Mouse (Mus musculus) forebrain, embryonic 10.5 days (tissue): ENCODE data around the gene Prdm12. TPM values are rescaled to one million over a fixed set of nuclear protein-coding genes. Genes with fewer than 3 reads are reported as not detected.
"Not testable (repeated sequence)": the region's sequence is repeated elsewhere in the genome, so short reads cannot be mapped to it uniquely, and the experiment has no call there.

Source experiments
- DNase-seq: peaks from one replicate; pipeline ENCODE4 v3.0.0-alpha.2; 2017; ENCODE audit warnings: low spot score; ENCODE audit errors: extremely low spot score
- H3K27ac ChIP-seq: fragments of 300-500 bp; sonication (generic); 2 replicates; pipeline ENCODE4 v1.5.1; 2016; ENCODE audit warnings: mild to moderate bottlenecking
- H3K27me3 ChIP-seq: fragments of 300-500 bp; sonication (generic); 2 replicates; pipeline ENCODE4 v1.6.1; 2016; ENCODE audit warnings: mild to moderate bottlenecking; ENCODE audit not compliant: poor library complexity, severe bottlenecking
- H3K36me3 ChIP-seq: fragments of 300-500 bp; sonication (generic); replicated peaks from 2 replicates; pipeline ENCODE4 v1.6.1; 2016; ENCODE audit warnings: mild to moderate bottlenecking, moderate library complexity
- H3K4me1 ChIP-seq: fragments of 300-500 bp; sonication (generic); 2 replicates; pipeline ENCODE4 v1.6.1; 2016
- H3K4me3 ChIP-seq: fragments of 300-500 bp; sonication (generic); 2 replicates; pipeline ENCODE4 v1.5.1; 2016; ENCODE audit warnings: mild to moderate bottlenecking, moderate library complexity
- H3K9me3 ChIP-seq: fragments of 300-500 bp; sonication (generic); 2 replicates; pipeline ENCODE4 v1.6.1; 2016; ENCODE audit warnings: mild to moderate bottlenecking, moderate library complexity
- WGBS: fragments of 180-500 bp; shearing (Covaris S2); methylation state at CpG from one replicate; pipeline ENCODE4 v1.1.7; 2016; 5-methylcytosine and 5-hydroxymethylcytosine counted together
- polyA plus RNA-seq: library from polyadenylated mRNA; unstranded; fragments of >200 nt; fragmentation: Nextera tagmentation; extraction: Ambion mirVana; gene quantifications from 2 replicates; pipeline ENCODE4 v1.2.1, GENCODE M21; 2016

The Prdm12 gene
- polyA plus RNA-seq, 1 experiment from 2014 or later, result 0.51 TPM

GRCm38 (mm10) chr2:31656374-31656773 is 16.5 kb downstream of the Prdm12 start:
- DNase-seq, result no peak
- peaks cover 94% of the 10 kb centered on the region for H3K27me3 ChIP-seq
- H3K4me1 ChIP-seq, result peaks cover 18% of the 10 kb centered on the region
- peaks cover 14% of the 10 kb centered on the region for H3K9me3 ChIP-seq
- no peak overlapping the region for H3K27ac ChIP-seq
- H3K36me3 ChIP-seq, result no peaks in the 10 kb centered on the region; the same call in 1 of the 2 replicates
- H3K4me3 ChIP-seq, result no peak overlapping the region
- 87% methylated on average over 7 of the region's 7 CpGs for WGBS

DNA sequence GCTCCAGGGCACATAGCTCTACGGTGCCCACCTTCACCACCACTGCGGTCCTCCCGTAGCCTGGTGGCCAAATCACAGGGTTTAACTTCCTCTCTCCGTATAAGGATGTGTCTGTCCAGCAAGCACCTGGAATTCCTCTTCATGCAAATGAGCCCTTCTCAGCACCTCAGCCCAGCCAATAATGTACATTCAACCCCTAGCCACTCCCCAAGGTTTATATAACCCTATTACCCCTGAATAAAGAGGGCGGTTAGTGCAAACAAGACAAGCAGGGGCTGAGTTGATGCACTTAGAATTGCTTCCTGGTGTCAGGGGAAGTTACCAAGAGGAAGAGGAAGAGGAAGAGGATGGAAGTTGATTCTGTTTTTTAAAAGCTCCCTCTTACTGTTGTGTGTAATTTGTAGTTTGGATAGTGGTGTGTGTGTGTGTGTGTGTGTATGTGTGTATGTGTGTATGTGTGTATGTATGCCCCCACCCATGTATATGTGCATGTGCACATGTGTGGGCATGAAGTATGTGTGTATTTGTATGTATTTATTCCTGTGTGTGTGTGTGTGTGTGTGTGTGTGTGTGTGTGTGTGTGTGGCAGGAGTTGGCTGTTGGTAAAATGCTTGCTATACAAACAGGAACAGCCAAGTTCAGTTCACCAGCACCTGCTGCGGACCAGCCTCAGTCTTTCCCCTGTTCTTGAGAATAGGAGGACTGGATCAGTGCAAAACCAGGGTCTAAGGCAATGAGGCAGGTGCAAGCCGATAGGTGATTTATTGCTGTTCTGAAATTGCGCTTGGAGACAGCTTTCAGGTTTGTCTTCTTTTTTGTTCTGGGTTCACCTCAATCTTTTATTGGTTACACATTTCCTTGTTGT is 23.3 kb downstream of the Prdm12 start:
- no peaks in the 10 kb centered on the region for H3K4me1 ChIP-seq
- H3K4me3 ChIP-seq, result no peak overlapping the region
- WGBS, result 65% methylated on average over 8 of the region's 8 CpGs
- no peak overlapping the region for H3K27ac ChIP-seq
- no peak for DNase-seq
- H3K9me3 ChIP-seq, result peaks cover 14% of the 10 kb centered on the region
- H3K36me3 ChIP-seq, result no peaks in the 10 kb centered on the region
- peaks cover 72% of the 10 kb centered on the region for H3K27me3 ChIP-seq

DNA sequence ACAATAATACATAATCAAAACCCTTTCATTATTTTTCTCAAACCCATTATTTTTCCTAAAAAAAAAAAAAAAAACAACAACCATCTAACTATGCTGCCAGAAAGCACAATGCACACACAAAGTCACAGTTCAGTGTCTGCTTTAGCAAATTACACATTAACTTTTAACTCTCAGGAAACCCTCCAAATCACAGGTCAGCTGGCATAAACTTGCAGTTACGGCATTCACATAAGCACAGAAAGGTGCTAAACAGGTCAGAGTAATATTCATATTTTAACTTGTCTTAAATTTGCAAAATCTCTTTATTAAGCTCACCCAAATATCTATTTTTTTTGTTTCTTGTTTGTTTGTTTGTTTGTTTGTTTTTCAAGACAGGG is 24.0 kb downstream of the Prdm12 start:
- WGBS, result 95% methylated on average over 1 of the region's 1 CpGs
- peaks cover 65% of the 10 kb centered on the region for H3K27me3 ChIP-seq
- H3K36me3 ChIP-seq, result no peaks in the 10 kb centered on the region
- peaks cover 10% of the 10 kb centered on the region for H3K9me3 ChIP-seq
- H3K4me3 ChIP-seq, result no peak overlapping the region
- no peak overlapping the region for H3K27ac ChIP-seq
- H3K4me1 ChIP-seq, result no peaks in the 10 kb centered on the region
- no peak for DNase-seq

DNA sequence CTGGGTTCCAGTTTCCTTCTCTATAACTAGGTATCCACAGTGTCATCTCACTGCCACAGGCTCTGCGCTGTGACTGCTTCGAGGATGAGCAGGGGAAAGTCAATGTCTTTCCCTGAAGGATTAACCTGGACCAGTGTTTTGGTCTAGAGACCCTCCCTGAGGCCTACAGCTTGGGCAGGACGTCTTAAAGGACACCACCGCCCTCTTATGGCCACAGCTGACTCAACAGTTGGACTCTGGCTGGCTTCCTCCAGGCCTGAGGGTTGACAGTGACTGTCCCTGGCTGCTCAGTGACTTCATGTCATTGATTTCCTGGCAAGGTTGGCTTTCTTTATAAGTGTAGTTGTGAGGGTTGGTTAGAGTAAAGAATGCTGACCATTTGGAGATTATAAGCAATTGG is 27.5 kb downstream of the Prdm12 start:
- peaks cover 4% of the 10 kb centered on the region for H3K36me3 ChIP-seq
- H3K4me3 ChIP-seq, result no peak overlapping the region
- no peaks in the 10 kb centered on the region; the same call in 1 of the 2 replicates for H3K9me3 ChIP-seq
- peaks cover 37% of the 10 kb centered on the region for H3K27me3 ChIP-seq
- peaks cover 13% of the 10 kb centered on the region for H3K4me1 ChIP-seq
- WGBS, result 22% methylated on average over 4 of the region's 4 CpGs
- peak; percentile 43 for DNase-seq
- H3K27ac ChIP-seq, result no peak overlapping the region

GRCm38 (mm10) chr2:31670551-31671035 is 30.8 kb downstream of the Prdm12 start, which contains the start of gene Exosc2:
Gene Exosc2 (plus strand): TSS chr2:31670715.
- Histone ChIP-seq H3K36me3 (peaks cover 37% of the 10 kb centered on the region), H3K9me3 (no peaks in the 10 kb centered on the region; the same call in 1 of the 2 replicates), H3K4me3 (peak within 1 kb of the TSS; percentile 86), H3K4me1 (peaks cover 28% of the 10 kb centered on the region), H3K27me3 (peaks cover 10% of the 10 kb centered on the region), H3K27ac (peak within 1 kb of the TSS; percentile 92)
- under 1% methylated on average over 27 of the region's 27 CpGs for WGBS
- DNase-seq, result peak; percentile 91

DNA sequence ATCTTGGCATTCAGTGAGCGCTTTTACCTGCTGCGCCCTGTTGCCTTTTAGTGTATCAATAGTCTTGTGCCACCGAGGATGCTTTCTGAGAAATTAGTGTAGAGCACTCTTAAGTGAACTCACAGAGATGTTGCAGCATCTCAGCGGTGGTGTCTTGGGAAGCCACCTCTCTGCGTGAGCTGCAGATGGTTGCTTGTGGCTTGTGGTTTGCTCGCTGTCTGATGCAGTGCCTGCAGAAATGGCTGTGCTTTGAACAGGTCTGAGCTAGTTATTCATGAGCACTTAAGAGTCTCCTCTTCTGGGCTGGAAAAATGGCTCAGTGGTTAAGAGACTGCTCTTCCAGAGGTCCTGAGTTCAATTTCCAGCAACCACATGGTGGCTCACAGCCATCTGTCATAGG is 38.8 kb downstream of the Prdm12 start:
- DNase-seq, result no peak
- no peak overlapping the region for H3K4me3 ChIP-seq
- WGBS, result 94% methylated on average over 6 of the region's 6 CpGs
- H3K36me3 ChIP-seq, result peaks cover 87% of the 10 kb centered on the region
- H3K27me3 ChIP-seq, result no peaks in the 10 kb centered on the region
- H3K27ac ChIP-seq, result no peak overlapping the region
- 0 out of 2 replicates have a peak, but pooled peaks cover 4% of the 10 kb centered on the region for H3K4me1 ChIP-seq
- H3K9me3 ChIP-seq, result no peaks in the 10 kb centered on the region

DNA sequence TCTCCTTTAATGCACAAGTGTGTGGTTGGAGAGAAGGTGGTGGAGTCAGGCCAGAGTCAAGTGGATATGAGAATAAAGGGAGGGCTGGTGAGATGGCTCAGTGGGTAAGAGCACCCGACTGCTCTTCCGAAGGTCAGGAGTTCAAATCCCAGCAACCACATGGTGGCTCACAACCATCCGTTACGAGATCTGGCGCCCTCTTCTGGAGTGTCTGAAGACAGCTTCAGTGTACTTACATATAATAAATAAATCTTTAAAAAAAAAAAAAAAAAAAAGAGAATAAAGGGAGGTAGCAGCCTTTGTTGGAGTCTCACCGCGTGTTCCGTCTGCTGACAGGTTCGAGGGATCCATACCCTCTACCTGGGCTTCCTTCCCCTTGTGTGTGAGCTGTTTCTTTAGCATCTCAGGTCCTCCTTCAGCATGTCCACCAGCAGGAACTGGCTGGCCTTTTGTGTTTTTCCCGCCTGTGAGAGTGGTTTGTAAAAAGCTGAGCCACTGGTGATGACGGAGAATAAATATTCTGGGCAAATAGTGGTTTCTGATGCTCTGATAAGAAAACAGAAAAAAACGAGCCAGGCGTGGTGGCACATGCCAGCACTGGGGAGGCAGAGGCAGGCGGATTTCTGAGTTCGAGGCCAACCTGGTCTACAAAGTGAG is 41.3 kb downstream of the Prdm12 start:
- 87% methylated on average over 15 of the region's 15 CpGs for WGBS
- H3K4me3 ChIP-seq, H3K9me3 ChIP-seq, H3K27me3 ChIP-seq, DNase-seq, H3K27ac ChIP-seq, H3K4me1 ChIP-seq: not testable (repeated sequence)
- peaks cover 62% of the 10 kb centered on the region for H3K36me3 ChIP-seq

- no peaks in the 10 kb centered on the region for H3K27me3 ChIP-seq
- H3K36me3 ChIP-seq, result peaks cover 56% of the 10 kb centered on the region
- no peak overlapping the region for H3K27ac ChIP-seq
- DNase-seq, result no peak
- 91% methylated on average over 6 of the region's 6 CpGs for WGBS
- H3K4me3 ChIP-seq, result no peak overlapping the region
- H3K9me3 ChIP-seq, result no peaks in the 10 kb centered on the region
- no peaks in the 10 kb centered on the region for H3K4me1 ChIP-seq
Measured at GRCm38 (mm10) chr2:31681731-31682235, 41.9 kb downstream of the Prdm12 start.

GRCm38 (mm10) chr2:31683666-31684065 is 43.8 kb downstream of the Prdm12 start:
- Histone ChIP-seq H3K4me3 (no peak overlapping the region), H3K4me1 (peaks cover 9% of the 10 kb centered on the region), H3K27ac (no peak overlapping the region), H3K36me3 (peaks cover 37% of the 10 kb centered on the region), H3K9me3 (no peaks in the 10 kb centered on the region), H3K27me3 (no peaks in the 10 kb centered on the region)
- no peak for DNase-seq
- 35% methylated on average over 2 of the region's 2 CpGs for WGBS

DNA sequence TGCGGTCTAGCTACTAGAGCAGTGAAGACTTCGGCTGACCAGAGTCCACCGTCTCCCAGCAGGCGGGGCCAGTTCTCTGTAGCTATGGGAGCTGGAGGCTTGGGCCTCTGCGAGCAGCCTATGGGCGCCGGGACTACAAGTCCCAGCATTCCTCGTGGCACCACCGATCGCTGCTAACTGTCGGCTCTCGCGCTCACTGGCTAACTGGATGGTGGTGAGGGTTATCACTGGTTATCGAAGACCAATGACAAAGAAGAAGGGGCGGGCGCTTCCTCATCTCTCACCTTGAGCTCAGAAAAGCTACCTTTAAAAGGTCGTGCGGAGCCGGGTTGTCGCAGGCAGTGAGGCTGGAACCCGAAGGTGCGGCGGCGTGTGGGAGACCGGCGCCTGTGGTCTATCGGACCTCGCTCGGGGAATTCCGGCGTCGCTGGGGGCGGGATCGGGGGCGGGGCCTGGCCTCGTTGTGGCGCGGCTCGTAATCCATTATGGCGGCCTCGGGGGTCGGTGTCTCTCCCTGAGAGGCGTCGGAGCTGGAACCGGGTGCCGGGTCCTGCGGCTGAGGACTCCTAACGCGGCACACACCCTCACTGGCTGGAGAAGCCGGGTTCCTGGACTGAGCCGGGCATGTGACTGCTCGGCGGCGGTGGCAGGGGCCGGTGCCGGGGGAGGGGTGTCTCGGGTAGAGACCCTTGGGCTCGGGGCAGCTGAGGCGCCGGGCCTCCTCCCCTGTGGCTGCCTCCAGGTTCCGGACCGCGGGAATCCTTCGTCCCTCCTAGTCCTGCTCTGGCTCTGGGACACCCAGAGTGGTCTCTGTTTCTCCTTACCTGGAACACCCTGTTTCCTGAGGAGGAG is 48.5 kb downstream of the Prdm12 start, which contains the start of gene Abl1:
TSS of gene Abl1 (plus strand) at position 303 of the 852 bp plus-strand sequence.
- under 1% methylated on average over 63 of the region's 64 CpGs for WGBS
- H3K36me3 ChIP-seq, result peaks cover 20% of the 10 kb centered on the region
- peak; percentile 96 for DNase-seq
- peak within 1 kb of the TSS; percentile 97 for H3K27ac ChIP-seq
- no peaks in the 10 kb centered on the region for H3K27me3 ChIP-seq
- no peaks in the 10 kb centered on the region for H3K9me3 ChIP-seq
- peak within 1 kb of the TSS; percentile 80 for H3K4me3 ChIP-seq
- H3K4me1 ChIP-seq, result peaks cover 39% of the 10 kb centered on the region

- WGBS, result under 1% methylated on average over 12 of the region's 12 CpGs
- no peaks in the 10 kb centered on the region for H3K9me3 ChIP-seq
Measured at GRCm38 (mm10) chr2:31689045-31689444, 49.2 kb downstream of the Prdm12 start.

GRCm38 (mm10) chr2:31690063-31690462 is 50.2 kb downstream of the Prdm12 start:
- 65% methylated on average over 3 of the region's 3 CpGs for WGBS

More at GRCm38 (mm10) chr2:31689045-31689444, 49.2 kb downstream of the Prdm12 start:
- Histone ChIP-seq H3K36me3 (peaks cover 21% of the 10 kb centered on the region), H3K27me3 (no peaks in the 10 kb centered on the region), H3K27ac (peak overlapping the region; percentile 97), H3K4me1 (peaks cover 39% of the 10 kb centered on the region), H3K4me3 (peak overlapping the region; percentile 80)
- no peak for DNase-seq

More at GRCm38 (mm10) chr2:31690063-31690462, 50.2 kb downstream of the Prdm12 start:
- peaks cover 39% of the 10 kb centered on the region for H3K4me1 ChIP-seq
- no peaks in the 10 kb centered on the region for H3K9me3 ChIP-seq
- peak overlapping the region; percentile 80 for H3K4me3 ChIP-seq
- peaks cover 31% of the 10 kb centered on the region for H3K36me3 ChIP-seq
- peak overlapping the region; percentile 97; the same call in 1 of the 2 replicates for H3K27ac ChIP-seq
- H3K27me3 ChIP-seq, result no peaks in the 10 kb centered on the region
- DNase-seq, result no peak
